8 mouse cellular contexts compared by ENCODE assay signal in genomic region chr11:51857081-51857671, GRCm38 (mm10). TPM values are rescaled to one million over a fixed set of nuclear protein-coding genes. Genes with fewer than 3 reads are reported as not detected.
A peak's percentile ranks its signal among the peaks of the same experiment; 100 is the strongest.
DNase-seq lines count a peak whose midpoint lies in the region; ATAC-seq and TF ChIP-seq lines count a peak whose summit lies in the region.

Gene Jade2, minus strand, starts transcription at chr11:51857653.

- H3K4me3 ChIP-seq in forebrain, embryonic 16.5 days (replicated peaks; ENCODE audit: low read length), result peak within 1 kb of the TSS; percentile 65
- peak within 1 kb of the TSS; percentile 89 for H3K4me3 ChIP-seq in layer of hippocampus, adult 2 months
- H3K4me3 ChIP-seq in lung, adult 2 months (replicated peaks; ENCODE audit: extremely low read depth, low read depth, low read length), result peak within 1 kb of the TSS; percentile 86
- H3K4me3 ChIP-seq in neural tube, embryonic 15.5 days (replicated peaks), result peak within 1 kb of the TSS; percentile 54

- H3K9me3 ChIP-seq in forebrain, embryonic 16.5 days (ENCODE audit: control insufficient read depth, low read length), result no peaks in the 10 kb centered on the region
- no peaks in the 10 kb centered on the region for H3K9me3 ChIP-seq in neural tube, embryonic 15.5 days (replicated peaks)

- TF ChIP-seq POLR2A in lung, adult 2 months (IDR thresholded peaks at IDR 0.05; ENCODE audit: borderline replicate concordance, extremely low read depth, low read depth, low read length), result peak; percentile 62; the same call in 1 of the 2 replicates

- H3K4me2 ChIP-seq in forebrain, embryonic 16.5 days (ENCODE audit: low read length), result peak within 1 kb of the TSS; percentile 98
- H3K4me2 ChIP-seq in neural tube, embryonic 15.5 days, result peak within 1 kb of the TSS; percentile 85

- intact Hi-C loops in heart, postnatal 36 days (cut with DNase I), result no loop called here

- H3K27me3 ChIP-seq in forebrain, embryonic 16.5 days (replicated peaks; ENCODE audit: control insufficient read depth, insufficient read depth, low read length), result no peaks in the 10 kb centered on the region
- H3K27me3 ChIP-seq in neural tube, embryonic 15.5 days (replicated peaks), result peaks cover 15% of the 10 kb centered on the region

- peak within 1 kb of the TSS; percentile 75 for H3K9ac ChIP-seq in forebrain, embryonic 16.5 days (replicated peaks; ENCODE audit: low read depth, low read length)
- peak within 1 kb of the TSS; percentile 54 for H3K9ac ChIP-seq in neural tube, embryonic 15.5 days (replicated peaks)

- H3K27ac ChIP-seq in forebrain, embryonic 16.5 days (ENCODE audit: low read length), result peak within 1 kb of the TSS; percentile 60
- peak within 1 kb of the TSS; percentile 100 for H3K27ac ChIP-seq in layer of hippocampus, adult 2 months
- peak within 1 kb of the TSS; percentile 72 for H3K27ac ChIP-seq in neural tube, embryonic 15.5 days (replicated peaks)

- H3K4me1 ChIP-seq in forebrain, embryonic 16.5 days (replicated peaks; ENCODE audit: control insufficient read depth, insufficient read depth, low read length), result peaks cover 31% of the 10 kb centered on the region
- peaks cover 9% of the 10 kb centered on the region for H3K4me1 ChIP-seq in lung, adult 2 months (ENCODE audit: control insufficient read depth, insufficient read depth, low read length)
- peaks cover 43% of the 10 kb centered on the region for H3K4me1 ChIP-seq in neural tube, embryonic 15.5 days

- ATAC-seq in forebrain, embryonic 16.5 days, result peak; percentile 19; the same call in 1 of the 2 replicates
- ATAC-seq in neural tube, embryonic 15.5 days (ENCODE audit: low FRiP score), result 0 out of 2 replicates have a peak, but pooled peaks have one; percentile 33

- no peaks in the 10 kb centered on the region for H3K36me3 ChIP-seq in forebrain, embryonic 16.5 days (ENCODE audit: control insufficient read depth, insufficient read depth)
- no peaks in the 10 kb centered on the region for H3K36me3 ChIP-seq in neural tube, embryonic 15.5 days

- WGBS in forebrain, embryonic 16.5 days, result under 1% methylated on average over 44 of the region's 47 CpGs
- 1% methylated on average over 47 of the region's 47 CpGs for WGBS in lung, adult 2 months
- WGBS in neural tube, embryonic 15.5 days, result 0% methylated on average over 40 of the region's 47 CpGs

- DNase-seq in CD8-positive naive resting alpha-beta T cell, adult 2 months (ENCODE audit: low read depth in 2 of 2, low spot score in 2 of 2), result peak; percentile 21 to 49
- peak; percentile 92 for DNase-seq in brain, adult 2 months (ENCODE audit: low read depth, low spot score)
- peak; percentile 65 to 76 for DNase-seq in heart, postnatal 36 days
- peak; percentile 44 to 55 for DNase-seq in layer of hippocampus, adult 2 months (ENCODE audit: low spot score in 2 of 2)
- peak; percentile 73 for DNase-seq in lung, adult 2 months
- peak; percentile 36 for DNase-seq in testis, postnatal 14 days (ENCODE audit: low spot score)

- TF ChIP-seq CTCF in layer of hippocampus, adult 2 months (conservative IDR thresholded peaks at IDR 0.05), result peak; percentile 20; the same call in 1 of the 2 replicates
- TF ChIP-seq CTCF in lung, adult 2 months (IDR thresholded peaks at IDR 0.05; ENCODE audit: insufficient read depth, low read length), result no peak

RNA-seq across cellular contexts. Expression of gene Jade2, which starts in this region (rescaled TPM):
- polyA plus RNA-seq in forebrain, embryonic 16.5 days (2015; fragmentation: Nextera tagmentation; extraction: Ambion mirVana), result 0.47 and 0.70 TPM in 2 replicates
- total RNA-seq in heart, postnatal 36 days (2021), result 10 to 100 TPM in 1 of 2 experiments, 1 to 10 TPM in 1; 9.2 to 11.1 TPM
- 10 to 100 TPM; 39.2 to 42.1 TPM for total RNA-seq in layer of hippocampus, adult 2 months (2021)
- 23.6 and 33.3 TPM in 2 replicates for polyA plus RNA-seq in lung, adult 2 months (2012; rRNA removed)
- polyA plus RNA-seq in neural tube, embryonic 15.5 days (2015; fragmentation: Nextera tagmentation; extraction: Ambion mirVana), result 0.69 and 1.6 TPM in 2 replicates

Comparison
In these comparisons a context has a peak if more than half of its experiments do, and no peak if none do; other contexts are left out.
1. Peak in every context shown above with its lines: DNase-seq, ATAC-seq, H3K4me3 ChIP-seq and H3K27ac ChIP-seq.
2. Peak in ATAC-seq, H3K4me3 ChIP-seq, H3K27ac ChIP-seq, H3K9ac ChIP-seq and H3K4me2 ChIP-seq in forebrain, embryonic 16.5 days; RNA of the gene not detected or under 1 TPM.
3. DNase-seq: peak in every context shown above with its lines; median percentile 92 in brain, adult 2 months; 73 in lung, adult 2 months; 70 in heart, postnatal 36 days; 50 in layer of hippocampus, adult 2 months; 36 in testis, postnatal 14 days; 35 in CD8-positive naive resting alpha-beta T cell, adult 2 months.